Mouse (Mus musculus): ENCODE results near the gene Mad2l1. TPM values are rescaled to one million over a fixed set of nuclear protein-coding genes. Genes with fewer than 3 reads are reported as not detected.

Gene Mad2l1
- 1 to 10 TPM; 6.0 to 6.1 TPM for total RNA-seq (2021)
- long read RNA-seq, experiment 1: 0 reads
- long read RNA-seq, experiment 2, full-length matches to known transcripts: 1 of 2 reads
- long read RNA-seq, experiment 2, partial matches to known transcripts: 0 of 2 reads
- long read RNA-seq, experiment 2, other reads (novel, unspliced or antisense): 1 of 2 reads

DNA sequence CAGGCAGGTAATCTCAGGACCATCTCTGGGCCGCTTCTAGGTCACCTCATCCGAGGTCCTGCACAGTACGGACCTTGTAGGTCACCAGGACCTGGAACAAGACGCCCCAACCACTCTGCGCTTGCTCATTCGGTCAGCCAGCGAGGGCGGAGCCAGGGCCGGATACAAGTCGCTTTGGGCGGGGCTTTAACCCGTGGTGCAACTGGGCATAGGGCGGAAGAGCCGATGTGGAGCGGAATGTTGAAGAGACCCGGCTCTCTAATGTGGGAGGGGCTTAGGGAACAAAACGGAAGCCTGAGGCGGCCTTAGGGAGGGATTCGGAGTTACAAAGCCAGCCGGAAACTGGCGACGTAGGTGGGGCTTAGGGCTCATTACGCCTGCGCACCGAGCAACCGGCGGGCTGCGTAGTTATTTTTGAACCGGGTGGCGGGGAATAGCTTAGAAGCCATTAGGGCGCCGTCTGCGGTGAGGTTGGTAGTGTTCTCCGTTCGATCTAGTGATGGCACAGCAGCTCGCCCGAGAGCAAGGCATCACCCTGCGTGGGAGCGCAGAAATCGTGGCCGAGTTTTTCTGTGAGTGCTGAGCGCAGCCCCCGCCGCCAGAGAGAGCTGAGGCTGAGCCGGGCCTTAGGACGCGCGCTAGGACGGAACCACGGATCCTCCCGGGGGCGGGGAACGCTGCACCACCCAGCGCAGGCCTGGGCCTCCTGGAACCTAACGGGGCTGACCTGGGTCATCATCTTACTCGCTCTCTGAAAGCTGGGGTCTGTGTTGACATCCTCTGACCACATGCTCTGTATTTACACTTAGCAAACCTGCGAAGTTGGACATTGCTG, at the start of gene Mad2l1:
Gene Mad2l1 (plus strand): TSS at position 363 of the 835 bp plus-strand sequence.
- Histone ChIP-seq H3K27ac (peak within 1 kb of the TSS; percentile 91), H3K4me3 (peak within 1 kb of the TSS; percentile 57)
- DNase-seq (ENCODE audit: low spot score in 2 of 2): peak; percentile 94 to 98
- TF ChIP-seq CTCF (conservative IDR thresholded peaks at IDR 0.05): peak; percentile 49

DNA sequence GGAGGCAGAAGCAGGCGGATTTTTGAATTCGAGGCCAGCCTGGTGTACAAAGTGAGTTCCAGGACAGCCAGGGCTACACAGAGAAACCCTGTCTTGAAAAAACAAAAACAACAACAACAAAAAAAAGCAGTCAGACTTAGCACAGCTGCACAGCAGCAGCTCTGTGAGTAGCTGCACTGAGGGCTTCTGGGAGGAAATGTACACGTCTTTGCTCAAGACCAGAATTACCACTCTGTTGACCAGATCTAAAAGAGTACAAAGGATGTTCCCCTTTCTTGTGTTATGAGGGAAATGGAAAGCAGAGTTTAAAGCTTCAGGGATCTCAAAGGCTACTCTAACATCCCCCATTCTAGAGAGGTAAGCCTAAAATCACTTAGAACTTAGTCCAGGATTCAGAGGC, 41.5 kb upstream of the Mad2l1 start:
- no peak for DNase-seq (ENCODE audit: low spot score in 2 of 2)
- no peak overlapping the region for H3K4me3 ChIP-seq
- TF ChIP-seq CTCF (conservative IDR thresholded peaks at IDR 0.05): no peak
- H3K27ac ChIP-seq: no peak overlapping the region

DNA sequence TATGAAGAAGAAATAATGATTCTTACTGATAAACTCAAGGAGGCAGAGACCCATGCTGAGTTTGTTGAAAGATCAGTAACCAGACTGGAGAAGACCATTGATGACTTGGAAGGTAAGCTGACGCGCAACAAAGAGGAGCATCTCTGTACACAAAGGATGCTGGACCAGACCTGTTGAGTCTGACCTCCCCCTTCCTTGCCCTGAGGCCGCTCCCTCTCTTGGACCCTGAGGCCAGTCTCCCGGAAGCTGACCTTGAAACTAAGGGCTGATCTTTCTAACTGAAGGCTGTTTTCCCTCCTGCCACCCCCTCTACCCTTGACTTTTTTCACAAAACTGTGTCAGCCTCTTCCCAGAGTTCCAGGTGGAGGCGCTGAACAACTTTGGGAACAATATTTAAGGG, 18.8 kb upstream of the Mad2l1 start:
- no peak for DNase-seq (ENCODE audit: low spot score in 2 of 2)
- Histone ChIP-seq H3K4me3 (no peak overlapping the region), H3K27ac (no peak overlapping the region)
- no peak for TF ChIP-seq CTCF (conservative IDR thresholded peaks at IDR 0.05)

DNA sequence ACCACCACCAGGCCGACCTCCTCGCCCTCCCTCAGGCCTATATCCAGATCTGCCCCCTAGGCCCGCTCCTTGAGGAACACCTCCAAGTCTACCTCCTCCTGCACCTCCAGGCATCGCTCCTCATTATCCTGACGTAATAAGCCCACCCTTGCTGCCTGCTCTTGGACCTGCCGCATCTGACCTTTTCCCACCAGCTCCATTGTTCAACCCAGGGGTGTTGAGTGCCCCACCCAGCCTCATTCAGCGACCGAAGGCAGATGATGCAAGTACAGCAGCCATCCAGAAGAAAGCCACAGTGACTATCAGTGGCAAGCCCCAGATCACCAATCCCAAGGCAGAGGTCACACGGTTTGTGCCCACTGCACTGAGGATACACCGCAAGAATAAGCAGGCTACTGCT, 6.8 kb upstream of the Mad2l1 start:
- H3K4me3 ChIP-seq: no peak overlapping the region
- no peak for DNase-seq (ENCODE audit: low spot score in 2 of 2)
- H3K27ac ChIP-seq: no peak overlapping the region
- TF ChIP-seq CTCF (conservative IDR thresholded peaks at IDR 0.05): no peak

DNA sequence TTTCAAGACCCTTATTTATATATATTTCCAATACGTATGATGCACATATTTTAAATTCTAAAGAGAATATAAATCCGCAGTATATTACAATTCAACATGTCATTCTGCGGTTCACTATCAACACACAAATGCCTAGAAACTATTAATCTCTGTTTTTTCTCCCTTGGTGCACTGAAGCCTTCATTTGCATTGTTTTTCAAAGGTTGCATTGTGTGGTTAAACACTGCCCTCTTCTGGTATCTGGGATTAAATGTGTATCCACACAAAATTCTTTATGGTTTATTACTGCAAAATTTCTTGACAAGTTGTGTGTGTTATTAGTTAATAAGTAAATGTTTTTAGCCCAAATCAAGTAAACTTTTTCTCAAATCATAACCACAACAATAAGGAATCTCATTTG, 1.9 kb upstream of the Mad2l1 start:
- DNase-seq (ENCODE audit: low spot score in 2 of 2): peak; percentile 48 to 49
- TF ChIP-seq CTCF (conservative IDR thresholded peaks at IDR 0.05): peak; percentile 91
- no peak overlapping the region for H3K27ac ChIP-seq
- no peak overlapping the region for H3K4me3 ChIP-seq

DNA sequence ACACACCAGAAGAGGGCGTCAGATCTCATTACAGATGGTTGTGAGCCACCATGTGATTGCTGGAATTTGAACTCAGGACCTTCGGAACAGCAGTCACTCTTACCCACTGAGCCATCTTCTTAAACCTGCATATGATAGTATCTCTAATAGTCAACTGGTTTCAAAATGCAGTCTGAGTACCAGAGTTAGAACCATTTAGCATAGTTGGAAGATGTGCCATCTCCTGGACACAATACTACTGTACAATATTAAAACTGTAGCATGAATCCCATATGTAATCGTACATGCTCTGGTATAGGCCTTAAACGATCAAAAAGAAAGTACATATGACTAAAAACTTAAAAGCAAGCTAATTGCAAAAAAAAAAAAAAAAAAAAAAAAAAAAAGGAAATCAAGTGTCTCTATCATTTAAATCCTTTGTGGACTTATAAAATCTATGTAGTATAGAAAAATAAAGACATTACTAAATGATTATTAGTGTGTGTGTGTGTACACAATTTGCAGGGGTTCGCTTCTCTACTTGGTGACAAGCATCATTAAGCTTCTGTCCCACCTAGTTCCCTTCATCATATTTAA, 736 bp upstream of the Mad2l1 start:
- peak; percentile 46 for TF ChIP-seq CTCF (conservative IDR thresholded peaks at IDR 0.05)
- DNase-seq (ENCODE audit: low spot score in 2 of 2): no peak

DNA sequence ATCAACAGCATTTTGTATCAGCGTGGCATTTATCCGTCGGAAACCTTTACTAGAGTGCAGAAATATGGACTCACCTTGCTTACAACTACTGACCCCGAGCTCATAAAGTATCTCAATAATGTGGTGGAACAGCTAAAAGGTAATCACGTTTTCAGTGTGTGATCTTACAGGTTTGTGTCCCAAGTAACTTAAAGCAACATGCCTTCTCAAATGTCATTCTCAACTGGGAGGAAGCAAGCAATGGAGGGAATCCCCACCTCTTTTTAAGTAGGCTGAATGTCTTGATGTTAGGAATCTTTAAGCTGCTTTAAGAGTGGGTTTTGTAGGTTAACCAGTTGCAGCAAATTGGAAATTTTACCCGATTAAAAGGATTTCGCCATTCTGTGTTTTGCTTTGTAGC, 776 bp downstream of the Mad2l1 start:
- TF ChIP-seq CTCF (conservative IDR thresholded peaks at IDR 0.05): no peak
- peak overlapping the region; percentile 91; the same call in 1 of the 2 replicates for H3K27ac ChIP-seq
- DNase-seq (ENCODE audit: low spot score in 2 of 2): no peak
- peak overlapping the region; percentile 57 for H3K4me3 ChIP-seq

More for the DNA sequence above, 736 bp upstream of the Mad2l1 start:
- peak overlapping the region; percentile 91 for H3K27ac ChIP-seq
- peak overlapping the region; percentile 57 for H3K4me3 ChIP-seq

DNA sequence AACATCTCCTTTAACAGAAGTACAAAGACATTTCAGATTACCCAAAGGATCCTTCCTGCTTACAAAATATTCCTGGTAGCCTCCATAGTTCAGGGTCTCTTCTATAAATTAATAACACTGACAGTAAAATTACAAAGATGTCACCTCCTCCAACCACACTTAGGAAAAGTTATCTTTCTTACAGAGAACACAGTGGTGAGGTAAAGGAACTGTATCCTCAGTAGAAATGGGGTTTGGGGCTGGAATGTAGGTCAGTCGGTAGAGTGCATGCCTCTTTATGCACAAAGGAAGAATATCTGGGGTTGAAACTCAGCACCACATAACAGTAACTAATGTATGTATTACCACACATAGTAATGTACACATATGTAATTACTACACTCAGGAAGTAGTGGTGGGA, 24.8 kb downstream of the Mad2l1 start, which contains the start of gene Vmn1r32:
Gene Vmn1r32 (minus strand): TSS at position 101 of the 400 bp plus-strand sequence.
- TF ChIP-seq CTCF (conservative IDR thresholded peaks at IDR 0.05): no peak
- Histone ChIP-seq H3K27ac (no peak within 1 kb of the TSS), H3K4me3 (no peak within 1 kb of the TSS)
- no peak for DNase-seq (ENCODE audit: low spot score in 2 of 2)

DNA sequence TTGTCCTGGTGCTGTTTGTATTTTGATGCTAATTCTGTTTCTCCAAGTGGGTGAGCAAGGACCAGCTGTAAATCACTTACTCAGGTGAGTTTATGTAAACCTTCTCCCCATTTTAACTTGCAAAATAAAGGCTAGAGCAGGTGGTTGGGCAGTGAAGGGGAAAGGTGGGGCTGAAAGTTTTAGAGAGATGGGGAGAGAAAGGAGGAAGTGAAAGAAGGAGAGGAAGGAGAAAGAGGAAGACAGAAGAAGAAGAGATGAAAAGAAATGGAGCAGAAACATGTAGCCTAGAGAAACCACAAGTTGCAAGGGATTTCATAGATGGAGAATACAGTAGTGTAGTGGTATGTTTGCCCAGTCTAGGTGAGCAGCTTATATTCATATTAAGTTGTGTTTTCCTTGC, 60.6 kb downstream of the Mad2l1 start:
- no peak overlapping the region for H3K4me3 ChIP-seq
- TF ChIP-seq CTCF (conservative IDR thresholded peaks at IDR 0.05): no peak
- DNase-seq (ENCODE audit: low spot score in 2 of 2): no peak

More for the DNA sequence above, 60.6 kb downstream of the Mad2l1 start:
- no peak overlapping the region for H3K27ac ChIP-seq

Other genes with a start within 250 kb of the Mad2l1 start
- gene Vmn1r32, start 24.7 kb downstream of the Mad2l1 start, total RNA-seq (2021): not detected
- gene Vmn1r33, start 82.9 kb downstream of the Mad2l1 start, total RNA-seq (2021): not detected
- gene Vmn1r34, start 108.5 kb downstream of the Mad2l1 start, total RNA-seq (2021): not detected
- not detected for gene Vmn1r35, start 150.5 kb downstream of the Mad2l1 start, total RNA-seq (2021)
- gene Vmn1r36, start 183.8 kb downstream of the Mad2l1 start, total RNA-seq (2021): not detected
- gene Vmn1r37, start 194.0 kb downstream of the Mad2l1 start, total RNA-seq (2021): not detected
- not detected for gene Vmn1r38, start 247.2 kb downstream of the Mad2l1 start, total RNA-seq (2021)

Measured in layer of hippocampus, adult 2 months (tissue).